Mouse (Mus musculus): ENCODE results near the gene Olfr486. TPM values are rescaled to one million over a fixed set of nuclear protein-coding genes. Genes with fewer than 3 reads are reported as not detected.
"Not testable (repeated sequence)": the region's sequence is repeated elsewhere in the genome, so short reads cannot be mapped to it uniquely, and the experiment has no call there.

The Olfr486 gene
- polyA plus RNA-seq (2015; fragmentation: Nextera tagmentation; extraction: Ambion mirVana): not detected in 2 replicates

DNA sequence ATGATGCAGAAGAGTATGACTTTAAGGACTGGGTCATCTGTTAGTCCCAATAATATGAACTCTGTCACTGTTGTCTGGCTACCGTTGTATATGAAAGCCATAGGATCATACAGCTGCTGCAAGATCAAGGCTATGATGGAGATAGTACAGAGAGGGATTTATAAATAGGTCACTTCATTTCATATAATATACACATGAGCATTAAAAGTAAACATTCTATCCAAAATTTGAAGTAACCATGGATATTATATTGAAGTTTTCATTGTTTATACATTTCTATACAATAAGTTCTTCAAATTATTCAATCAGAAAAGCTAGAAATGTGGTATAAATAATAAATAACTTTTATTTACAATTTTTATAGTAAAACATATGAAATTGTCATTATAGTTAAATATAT is at the start of gene Olfr486:
Gene Olfr486 (minus strand): TSS at position 101 of the 400 bp plus-strand sequence.
- not testable (repeated sequence) for ATAC-seq (ENCODE audit: low read depth); H3K9ac ChIP-seq (ENCODE audit: low read length); H3K27me3 ChIP-seq (ENCODE audit: control insufficient read depth, insufficient read depth, low read depth, low read length); H3K9me3 ChIP-seq (ENCODE audit: control insufficient read depth, low read length); H3K27ac ChIP-seq (ENCODE audit: low read length); H3K4me2 ChIP-seq (ENCODE audit: low read depth, low read length); H3K36me3 ChIP-seq (ENCODE audit: control insufficient read depth, insufficient read depth, low read length); H3K4me3 ChIP-seq (ENCODE audit: low read length); H3K4me1 ChIP-seq (replicated peaks; ENCODE audit: control insufficient read depth, insufficient read depth, low read length)
- WGBS: 82% methylated on average over 1 of the region's 1 CpGs

DNA sequence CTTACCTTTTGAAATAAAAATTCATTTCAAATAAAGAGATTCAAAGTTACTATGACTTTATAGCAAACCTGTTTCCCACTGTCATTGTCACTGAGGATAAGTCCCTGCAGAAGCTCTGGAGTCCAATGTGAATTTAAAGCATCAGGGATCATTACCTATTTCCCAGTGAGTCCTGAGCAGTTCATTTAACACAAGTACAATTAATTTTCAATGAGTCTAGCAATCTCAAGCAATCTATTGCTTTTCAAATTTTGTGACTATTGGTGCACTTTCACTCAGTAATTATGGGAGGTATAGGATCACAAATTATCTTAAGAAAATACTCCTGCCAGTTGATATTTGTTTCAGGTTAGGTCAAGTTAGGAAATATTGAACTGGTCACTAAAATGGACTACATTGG is 42.0 kb upstream of the Olfr486 start, which contains the start of gene Olfr487:
Gene Olfr487 (minus strand): TSS at position 101 of the 400 bp plus-strand sequence.
- H3K4me2 ChIP-seq (ENCODE audit: low read depth, low read length); H3K4me1 ChIP-seq (replicated peaks; ENCODE audit: control insufficient read depth, insufficient read depth, low read length); ATAC-seq (ENCODE audit: low read depth); H3K9me3 ChIP-seq (ENCODE audit: control insufficient read depth, low read length); H3K27me3 ChIP-seq (ENCODE audit: control insufficient read depth, insufficient read depth, low read depth, low read length); H3K9ac ChIP-seq (ENCODE audit: low read length); H3K36me3 ChIP-seq (ENCODE audit: control insufficient read depth, insufficient read depth, low read length); H3K27ac ChIP-seq (ENCODE audit: low read length); H3K4me3 ChIP-seq (ENCODE audit: low read length): not testable (repeated sequence)

DNA sequence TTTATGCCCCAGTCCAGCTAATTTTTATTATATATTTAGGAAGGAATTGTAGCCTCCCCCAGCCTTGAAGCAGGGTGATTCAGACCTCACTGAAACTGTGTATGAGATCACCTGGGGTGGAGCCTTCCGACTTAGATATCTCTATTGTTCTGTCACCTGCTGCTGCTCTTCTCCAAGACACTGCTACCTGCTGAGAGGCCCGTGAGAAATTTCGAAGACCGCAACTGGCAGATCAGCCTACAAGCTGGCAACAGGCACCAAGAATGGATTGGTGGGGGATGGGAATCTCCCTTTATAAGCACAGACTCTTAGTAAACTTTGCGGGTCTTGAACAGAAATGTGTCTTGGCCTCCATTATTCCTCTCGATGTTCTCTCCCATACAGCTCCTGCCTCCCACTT is 24.4 kb upstream of the Olfr486 start:
- H3K36me3 ChIP-seq (ENCODE audit: control insufficient read depth, insufficient read depth, low read length): no peaks in the 10 kb centered on the region
- no peaks in the 10 kb centered on the region for H3K27me3 ChIP-seq (ENCODE audit: control insufficient read depth, insufficient read depth, low read depth, low read length)
- no peak overlapping the region for H3K4me3 ChIP-seq (ENCODE audit: low read length)
- H3K9ac ChIP-seq (ENCODE audit: low read length): no peak overlapping the region
- no peak overlapping the region for H3K27ac ChIP-seq (ENCODE audit: low read length)
- no peak for ATAC-seq (ENCODE audit: low read depth)
- H3K4me2 ChIP-seq (ENCODE audit: low read depth, low read length): no peak overlapping the region
- 71% methylated on average over 6 of the region's 6 CpGs for WGBS
- no peaks in the 10 kb centered on the region for H3K4me1 ChIP-seq (replicated peaks; ENCODE audit: control insufficient read depth, insufficient read depth, low read length)
- no peaks in the 10 kb centered on the region for H3K9me3 ChIP-seq (ENCODE audit: control insufficient read depth, low read length)

DNA sequence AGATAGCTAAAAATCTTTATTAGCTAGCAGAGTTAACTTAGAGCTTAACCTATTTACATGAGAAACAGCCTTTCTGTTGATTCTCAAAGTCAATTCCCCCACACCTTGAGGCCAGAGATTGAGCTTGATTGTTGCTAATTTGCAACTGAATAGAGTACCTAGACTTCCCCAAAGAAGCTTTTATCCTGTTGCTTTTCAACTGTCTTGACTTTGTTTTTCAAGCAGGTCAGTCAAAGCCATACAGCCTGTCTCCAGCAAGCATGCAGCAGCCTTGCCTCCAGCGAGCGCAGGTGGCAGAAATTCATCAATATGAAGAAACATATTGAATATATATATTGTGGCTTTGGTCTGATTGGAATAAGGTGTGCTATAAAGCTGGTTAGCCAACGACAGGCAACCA is 23.8 kb upstream of the Olfr486 start:
- H3K36me3 ChIP-seq (ENCODE audit: control insufficient read depth, insufficient read depth, low read length); H3K4me3 ChIP-seq (ENCODE audit: low read length); H3K27ac ChIP-seq (ENCODE audit: low read length); H3K27me3 ChIP-seq (ENCODE audit: control insufficient read depth, insufficient read depth, low read depth, low read length); H3K9me3 ChIP-seq (ENCODE audit: control insufficient read depth, low read length); H3K9ac ChIP-seq (ENCODE audit: low read length); H3K4me2 ChIP-seq (ENCODE audit: low read depth, low read length); H3K4me1 ChIP-seq (replicated peaks; ENCODE audit: control insufficient read depth, insufficient read depth, low read length); ATAC-seq (ENCODE audit: low read depth): not testable (repeated sequence)
- 54% methylated on average over 3 of the region's 3 CpGs for WGBS

DNA sequence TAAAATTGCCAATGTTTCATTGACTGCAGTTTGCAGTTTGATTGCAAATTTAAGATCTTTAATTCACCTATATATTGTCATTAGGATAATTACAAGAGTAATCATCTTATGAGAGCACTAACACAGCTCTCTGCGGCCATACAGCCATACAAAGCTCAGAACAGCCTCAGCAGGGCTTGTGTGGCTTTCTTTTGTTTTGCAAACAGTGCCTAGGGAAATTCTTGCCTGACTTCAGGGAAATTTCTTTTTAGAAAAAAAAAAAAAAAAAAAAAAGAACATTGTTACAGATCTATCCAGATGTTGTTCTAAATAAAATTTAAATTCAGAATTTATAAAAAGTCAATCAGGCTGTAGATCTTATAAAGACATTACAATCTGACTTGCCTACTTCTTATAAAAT is 20.2 kb upstream of the Olfr486 start:
- H3K4me1 ChIP-seq (replicated peaks; ENCODE audit: control insufficient read depth, insufficient read depth, low read length); H3K27ac ChIP-seq (ENCODE audit: low read length); H3K27me3 ChIP-seq (ENCODE audit: control insufficient read depth, insufficient read depth, low read depth, low read length); ATAC-seq (ENCODE audit: low read depth); H3K36me3 ChIP-seq (ENCODE audit: control insufficient read depth, insufficient read depth, low read length); H3K4me3 ChIP-seq (ENCODE audit: low read length); H3K9ac ChIP-seq (ENCODE audit: low read length); H3K4me2 ChIP-seq (ENCODE audit: low read depth, low read length); H3K9me3 ChIP-seq (ENCODE audit: control insufficient read depth, low read length): not testable (repeated sequence)
- WGBS: 63% methylated on average over 1 of the region's 1 CpGs

DNA sequence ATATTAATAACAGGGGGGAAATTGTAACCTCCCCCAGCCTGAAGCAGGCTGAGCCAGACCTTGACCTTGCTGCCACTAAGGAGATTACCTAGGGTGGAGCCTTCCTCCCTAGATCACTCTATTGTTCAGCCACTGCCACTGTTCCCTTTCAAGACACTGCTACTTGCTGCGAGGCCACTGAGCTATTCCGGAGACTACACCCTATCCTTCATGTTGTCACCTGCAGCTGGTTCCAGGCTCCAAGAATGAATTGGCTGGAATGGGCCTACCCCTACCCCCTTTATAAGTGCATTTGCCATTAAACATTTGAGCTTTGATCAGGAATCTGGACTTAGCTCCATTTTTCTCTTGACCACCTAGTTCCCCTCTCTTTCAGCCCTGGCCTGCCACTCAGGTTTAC is 18.7 kb upstream of the Olfr486 start:
- WGBS: 62% methylated on average over 2 of the region's 2 CpGs
- not testable (repeated sequence) for H3K27me3 ChIP-seq (ENCODE audit: control insufficient read depth, insufficient read depth, low read depth, low read length); ATAC-seq (ENCODE audit: low read depth); H3K27ac ChIP-seq (ENCODE audit: low read length); H3K4me1 ChIP-seq (replicated peaks; ENCODE audit: control insufficient read depth, insufficient read depth, low read length); H3K4me2 ChIP-seq (ENCODE audit: low read depth, low read length); H3K36me3 ChIP-seq (ENCODE audit: control insufficient read depth, insufficient read depth, low read length); H3K9ac ChIP-seq (ENCODE audit: low read length); H3K9me3 ChIP-seq (ENCODE audit: control insufficient read depth, low read length); H3K4me3 ChIP-seq (ENCODE audit: low read length)

DNA sequence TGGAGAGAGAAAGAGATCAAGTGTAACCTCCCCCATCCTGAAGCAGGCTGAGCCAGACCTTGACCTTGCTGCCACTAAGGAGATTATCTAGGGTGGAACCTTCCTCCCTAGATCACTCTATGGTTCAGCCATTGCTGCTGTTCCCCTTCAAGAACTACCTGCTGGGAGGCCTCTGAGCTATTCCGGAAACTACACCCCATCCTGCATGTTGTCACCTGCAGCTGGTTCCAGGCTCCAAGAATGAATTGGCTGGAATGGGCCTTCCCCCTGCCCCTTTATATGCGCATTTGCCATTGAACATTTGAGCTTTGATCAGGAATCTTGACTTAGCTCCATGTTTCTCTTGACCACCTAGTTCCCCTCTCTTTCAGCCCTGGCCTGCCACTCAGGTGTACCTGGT is 12.7 kb upstream of the Olfr486 start:
- not testable (repeated sequence) for H3K4me1 ChIP-seq (replicated peaks; ENCODE audit: control insufficient read depth, insufficient read depth, low read length); H3K4me3 ChIP-seq (ENCODE audit: low read length); H3K9ac ChIP-seq (ENCODE audit: low read length); H3K4me2 ChIP-seq (ENCODE audit: low read depth, low read length); H3K27me3 ChIP-seq (ENCODE audit: control insufficient read depth, insufficient read depth, low read depth, low read length); H3K36me3 ChIP-seq (ENCODE audit: control insufficient read depth, insufficient read depth, low read length); H3K27ac ChIP-seq (ENCODE audit: low read length); ATAC-seq (ENCODE audit: low read depth); H3K9me3 ChIP-seq (ENCODE audit: control insufficient read depth, low read length)
- WGBS: 75% methylated on average over 2 of the region's 2 CpGs

DNA sequence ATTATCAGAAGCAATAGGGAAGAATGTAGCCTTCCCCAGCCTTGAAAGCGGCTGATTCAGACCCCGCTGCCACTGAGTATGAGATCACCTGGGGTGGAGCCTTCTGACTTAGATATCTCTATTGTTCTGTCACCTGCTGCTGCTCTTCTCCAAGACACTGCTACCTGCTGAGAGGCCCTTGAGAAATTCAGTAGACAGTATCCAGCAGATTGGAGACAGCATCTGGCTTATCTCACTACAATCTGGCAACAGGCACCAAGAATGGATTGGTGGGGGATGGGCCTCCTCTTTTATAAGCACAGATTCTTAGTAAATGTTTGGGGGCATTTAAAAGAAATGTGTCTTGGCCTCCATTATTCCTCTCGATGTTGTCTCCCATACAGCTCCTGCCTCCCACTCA is 11.9 kb upstream of the Olfr486 start:
- WGBS: 81% methylated on average over 3 of the region's 3 CpGs
- H3K27me3 ChIP-seq (ENCODE audit: control insufficient read depth, insufficient read depth, low read depth, low read length); H3K36me3 ChIP-seq (ENCODE audit: control insufficient read depth, insufficient read depth, low read length); H3K9ac ChIP-seq (ENCODE audit: low read length); H3K4me1 ChIP-seq (replicated peaks; ENCODE audit: control insufficient read depth, insufficient read depth, low read length); H3K4me2 ChIP-seq (ENCODE audit: low read depth, low read length); H3K9me3 ChIP-seq (ENCODE audit: control insufficient read depth, low read length); H3K27ac ChIP-seq (ENCODE audit: low read length); H3K4me3 ChIP-seq (ENCODE audit: low read length); ATAC-seq (ENCODE audit: low read depth): not testable (repeated sequence)

DNA sequence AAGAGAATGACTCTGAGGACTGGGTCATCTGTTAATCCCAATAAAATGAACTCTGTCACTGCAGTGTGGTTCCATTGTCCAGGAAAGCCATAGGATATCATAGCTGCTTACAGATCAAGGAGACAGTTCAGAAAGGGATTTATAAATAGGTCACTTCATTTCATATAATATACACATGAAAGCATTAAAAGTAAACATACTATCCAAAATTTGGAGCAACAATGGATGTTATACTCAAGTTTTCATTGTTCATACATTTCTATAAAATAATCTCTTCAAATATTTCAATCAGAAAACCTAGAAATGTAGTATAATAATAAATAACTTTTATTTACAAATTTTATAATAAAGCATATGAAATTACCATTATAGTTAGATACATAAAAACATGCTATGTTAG is 12.8 kb downstream of the Olfr486 start, which contains the start of gene Olfr485:
Gene Olfr485 (minus strand): TSS at position 101 of the 400 bp plus-strand sequence.
- Histone ChIP-seq H3K9ac (ENCODE audit: low read length) (no peak within 1 kb of the TSS), H3K27me3 (ENCODE audit: control insufficient read depth, insufficient read depth, low read depth, low read length) (no peaks in the 10 kb centered on the region), H3K27ac (ENCODE audit: low read length) (no peak within 1 kb of the TSS), H3K4me1 (replicated peaks; ENCODE audit: control insufficient read depth, insufficient read depth, low read length) (no peaks in the 10 kb centered on the region), H3K9me3 (ENCODE audit: control insufficient read depth, low read length) (no peaks in the 10 kb centered on the region), H3K4me3 (ENCODE audit: low read length) (no peak within 1 kb of the TSS), H3K36me3 (ENCODE audit: control insufficient read depth, insufficient read depth, low read length) (no peaks in the 10 kb centered on the region), H3K4me2 (ENCODE audit: low read depth, low read length) (no peak within 1 kb of the TSS)
- ATAC-seq (ENCODE audit: low read depth): no peak

DNA sequence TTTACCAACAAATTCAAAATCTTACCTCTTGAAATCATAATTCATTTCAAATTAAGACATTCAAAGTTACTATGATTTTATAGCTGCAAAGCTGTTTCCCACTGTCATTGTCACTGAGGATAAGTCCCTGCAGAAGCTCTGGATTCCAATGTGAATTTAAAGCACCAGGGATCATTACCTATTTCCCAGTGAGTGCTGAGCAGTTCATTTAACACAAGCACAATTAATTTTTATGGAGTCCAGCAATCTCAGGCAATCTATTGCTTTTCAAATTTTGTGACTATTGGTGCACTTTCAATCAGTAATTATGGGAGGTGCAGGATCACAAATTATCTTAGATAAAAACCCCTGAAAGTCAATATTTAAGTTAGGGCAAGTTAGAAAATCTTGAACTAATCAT is 45.2 kb downstream of the Olfr486 start, which contains the start of gene Olfr484:
Gene Olfr484 (minus strand): TSS at position 101 of the 400 bp plus-strand sequence.
- H3K4me1 ChIP-seq (replicated peaks; ENCODE audit: control insufficient read depth, insufficient read depth, low read length): no peaks in the 10 kb centered on the region
- no peak within 1 kb of the TSS for H3K27ac ChIP-seq (ENCODE audit: low read length)
- H3K4me2 ChIP-seq (ENCODE audit: low read depth, low read length): no peak within 1 kb of the TSS
- no peak for ATAC-seq (ENCODE audit: low read depth)
- no peak within 1 kb of the TSS for H3K4me3 ChIP-seq (ENCODE audit: low read length)
- no peaks in the 10 kb centered on the region for H3K9me3 ChIP-seq (ENCODE audit: control insufficient read depth, low read length)
- no peaks in the 10 kb centered on the region for H3K36me3 ChIP-seq (ENCODE audit: control insufficient read depth, insufficient read depth, low read length)
- H3K9ac ChIP-seq (ENCODE audit: low read length): no peak within 1 kb of the TSS
- H3K27me3 ChIP-seq (ENCODE audit: control insufficient read depth, insufficient read depth, low read depth, low read length): no peaks in the 10 kb centered on the region

All from lung, embryonic 16.5 days (tissue).